Mouse (Mus musculus): ENCODE data around the gene Daam1.

GRCm38 (mm10) chr12:71867345-71868240, 36.7 kb downstream of the Daam1 start:
- TF ChIP-seq POLR2A (IDR thresholded peaks at IDR 0.05; ENCODE audit: insufficient read length, low read depth): no peak
- TF ChIP-seq USF1 (IDR thresholded peaks at IDR 0.05; ENCODE audit: low read depth): no peak
